Mouse (Mus musculus): ENCODE measurements around the gene Tmem151b. TPM values are rescaled to one million over a fixed set of nuclear protein-coding genes. Genes with fewer than 3 reads are reported as not detected.

Tmem151b gene
- polyA plus RNA-seq, 1 experiment from 2014 or later = 6.3 TPM

DNA sequence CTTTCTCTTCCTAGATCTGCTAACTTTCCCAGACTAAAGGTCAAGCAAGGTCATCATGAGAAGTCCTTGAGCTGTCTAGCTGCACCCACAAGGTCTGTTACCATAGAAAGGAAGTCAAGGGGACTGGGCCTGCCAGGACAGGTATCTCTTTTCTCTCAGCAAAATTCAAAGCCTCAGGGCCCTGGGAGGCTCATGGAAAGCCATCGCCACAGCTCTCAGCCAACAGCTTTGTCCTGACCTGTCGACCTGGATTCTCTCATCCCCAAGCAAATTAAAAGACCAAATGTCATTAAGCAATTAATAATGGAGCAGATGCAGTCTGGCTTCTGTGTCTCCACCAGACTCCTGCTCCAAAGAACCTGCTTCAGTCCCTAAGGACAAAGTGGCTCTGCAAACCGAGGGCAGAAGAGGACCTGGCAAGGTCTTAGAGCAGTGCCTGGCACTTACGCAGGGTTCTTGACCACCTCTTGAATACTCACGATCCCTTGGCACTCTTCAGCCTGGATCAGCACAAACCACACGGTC, 43.5 kb downstream of the Tmem151b start:
- H3K27me3 ChIP-seq (ENCODE audit: poor library complexity, severe bottlenecking) = no peaks in the 10 kb centered on the region; the same call in 1 of the 2 replicates
- peaks cover 28% of the 10 kb centered on the region for H3K36me3 ChIP-seq (replicated peaks)
- 0 out of 2 replicates have a peak overlapping the region, but pooled peaks have one; percentile 96 for H3K27ac ChIP-seq
- no peaks in the 10 kb centered on the region for H3K9me3 ChIP-seq
- no peak for DNase-seq (ENCODE audit: extremely low spot score, low spot score)
- H3K4me3 ChIP-seq = peak overlapping the region; percentile 67
- WGBS = 72% methylated on average over 6 of the region's 6 CpGs
- peaks cover 23% of the 10 kb centered on the region for H3K4me1 ChIP-seq

- no peak overlapping the region for H3K4me3 ChIP-seq
- 68% methylated on average over 5 of the region's 5 CpGs for WGBS
- H3K9me3 ChIP-seq = no peaks in the 10 kb centered on the region
- no peak for DNase-seq (ENCODE audit: extremely low spot score, low spot score)
- H3K4me1 ChIP-seq = peaks cover 26% of the 10 kb centered on the region
- peaks cover 5% of the 10 kb centered on the region for H3K36me3 ChIP-seq (replicated peaks)
- no peak overlapping the region for H3K27ac ChIP-seq
- H3K27me3 ChIP-seq (ENCODE audit: poor library complexity, severe bottlenecking) = no peaks in the 10 kb centered on the region; the same call in 1 of the 2 replicates
Measured at GRCm38 (mm10) chr17:45503301-45503973, 46.0 kb downstream of the Tmem151b start.

- Histone ChIP-seq H3K9me3 (no peaks in the 10 kb centered on the region), H3K27ac (no peak overlapping the region), H3K27me3 (ENCODE audit: poor library complexity, severe bottlenecking) (no peaks in the 10 kb centered on the region; the same call in 1 of the 2 replicates), H3K4me3 (no peak overlapping the region), H3K4me1 (peaks cover 19% of the 10 kb centered on the region), H3K36me3 (replicated peaks) (no peaks in the 10 kb centered on the region)
- no peak for DNase-seq (ENCODE audit: extremely low spot score, low spot score)
- 70% methylated on average over 4 of the region's 4 CpGs for WGBS
Measured at GRCm38 (mm10) chr17:45502324-45502723, 47.2 kb downstream of the Tmem151b start.

GRCm38 (mm10) chr17:45500981-45501380, 48.5 kb downstream of the Tmem151b start:
- no peak overlapping the region for H3K4me3 ChIP-seq
- peaks cover 9% of the 10 kb centered on the region for H3K4me1 ChIP-seq
- no peaks in the 10 kb centered on the region for H3K36me3 ChIP-seq (replicated peaks)
- no peaks in the 10 kb centered on the region for H3K9me3 ChIP-seq
- 50% methylated on average over 4 of the region's 4 CpGs for WGBS
- H3K27me3 ChIP-seq (ENCODE audit: poor library complexity, severe bottlenecking) = no peaks in the 10 kb centered on the region; the same call in 1 of the 2 replicates
- DNase-seq (ENCODE audit: extremely low spot score, low spot score) = no peak
- H3K27ac ChIP-seq = peak overlapping the region; percentile 8; the same call in 1 of the 2 replicates

- H3K4me3 ChIP-seq = no peak overlapping the region
- H3K27me3 ChIP-seq (ENCODE audit: poor library complexity, severe bottlenecking) = no peaks in the 10 kb centered on the region
- 59% methylated on average over 2 of the region's 2 CpGs for WGBS
- no peaks in the 10 kb centered on the region for H3K36me3 ChIP-seq (replicated peaks)
- peaks cover 11% of the 10 kb centered on the region for H3K4me1 ChIP-seq
- H3K27ac ChIP-seq = no peak overlapping the region
- DNase-seq (ENCODE audit: extremely low spot score, low spot score) = no peak
- H3K9me3 ChIP-seq = no peaks in the 10 kb centered on the region
Measured at GRCm38 (mm10) chr17:45499516-45499915, 50.0 kb downstream of the Tmem151b start.

DNA sequence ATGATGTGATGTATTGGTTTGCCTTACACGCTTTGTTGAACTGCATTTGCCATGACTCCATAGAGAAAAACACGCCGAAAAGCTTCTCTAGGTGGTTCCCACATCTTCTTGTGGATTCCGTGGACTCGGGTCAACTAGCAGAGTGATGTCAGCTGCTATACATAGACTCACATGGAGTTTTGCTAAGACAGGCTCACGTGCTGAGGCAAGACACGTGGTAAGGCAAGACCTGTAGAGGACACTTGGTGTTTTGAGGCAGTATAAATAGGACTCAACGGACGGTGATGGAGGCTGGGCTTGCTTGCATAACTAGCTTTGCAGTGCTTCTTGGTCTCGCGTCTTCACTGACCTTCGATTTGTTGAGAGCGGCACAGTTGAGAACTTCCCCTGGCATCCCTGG, 51.1 kb downstream of the Tmem151b start:
- WGBS = 86% methylated on average over 13 of the region's 13 CpGs
- no peak overlapping the region for H3K27ac ChIP-seq
- peaks cover 11% of the 10 kb centered on the region for H3K4me1 ChIP-seq
- H3K36me3 ChIP-seq (replicated peaks) = no peaks in the 10 kb centered on the region
- no peak overlapping the region for H3K4me3 ChIP-seq
- H3K9me3 ChIP-seq = no peaks in the 10 kb centered on the region
- no peaks in the 10 kb centered on the region for H3K27me3 ChIP-seq (ENCODE audit: poor library complexity, severe bottlenecking)
- no peak for DNase-seq (ENCODE audit: extremely low spot score, low spot score)

DNA sequence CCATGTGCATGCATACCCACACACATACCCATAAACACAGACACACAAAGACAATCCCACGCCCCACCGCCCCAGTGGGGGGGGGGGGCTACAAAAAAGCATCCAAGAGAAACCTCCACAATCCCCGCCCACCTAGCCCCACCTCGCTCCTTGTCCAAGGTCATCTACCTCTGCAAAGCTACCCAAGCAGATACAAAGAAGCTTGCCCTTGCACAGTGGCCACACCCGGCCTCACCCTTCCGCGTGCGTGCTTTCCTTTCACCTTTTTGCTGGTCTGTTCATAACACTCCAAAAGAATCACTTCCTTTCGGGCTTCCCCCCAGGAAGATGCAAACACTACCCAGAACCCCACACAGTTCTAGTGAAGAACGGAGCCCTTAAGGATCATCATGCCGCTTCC, 54.1 kb downstream of the Tmem151b start:
- H3K27me3 ChIP-seq (ENCODE audit: poor library complexity, severe bottlenecking) = no peaks in the 10 kb centered on the region
- no peaks in the 10 kb centered on the region for H3K9me3 ChIP-seq
- 0 out of 2 replicates have a peak, but pooled peaks cover 3% of the 10 kb centered on the region for H3K4me1 ChIP-seq
- WGBS = 86% methylated on average over 11 of the region's 11 CpGs
- no peak overlapping the region for H3K4me3 ChIP-seq
- H3K36me3 ChIP-seq (replicated peaks) = no peaks in the 10 kb centered on the region
- no peak overlapping the region for H3K27ac ChIP-seq
- DNase-seq (ENCODE audit: extremely low spot score, low spot score) = no peak

Other genes with a start within 250 kb of the Tmem151b start
- 70.3 and 72.1 TPM in 2 replicates for gene Cdc5l, start 115.9 kb downstream of the Tmem151b start, polyA plus RNA-seq (2016; fragmentation: Nextera tagmentation; extraction: Ambion mirVana)
- 0.48 and 0.50 TPM in 2 replicates for gene Spats1, start 74.3 kb downstream of the Tmem151b start, polyA plus RNA-seq (2016; fragmentation: Nextera tagmentation; extraction: Ambion mirVana)
- 33.9 and 35.1 TPM in 2 replicates for gene Aars2, start 42.8 kb downstream of the Tmem151b start, polyA plus RNA-seq (2016; fragmentation: Nextera tagmentation; extraction: Ambion mirVana)
- gene Tcte1, start 26.2 kb downstream of the Tmem151b start, polyA plus RNA-seq (2016; fragmentation: Nextera tagmentation; extraction: Ambion mirVana) = 1.1 and 1.3 TPM in 2 replicates
- gene Nfkbie, start 6.0 kb upstream of the Tmem151b start, polyA plus RNA-seq (2016; fragmentation: Nextera tagmentation; extraction: Ambion mirVana) = 6.6 and 6.9 TPM in 2 replicates
- gene Slc35b2, start 14.2 kb upstream of the Tmem151b start, polyA plus RNA-seq (2016; fragmentation: Nextera tagmentation; extraction: Ambion mirVana) = 114 and 117 TPM in 2 replicates
- 2,210 and 2,220 TPM in 2 replicates for gene Hsp90ab1, start 23.6 kb upstream of the Tmem151b start, polyA plus RNA-seq (2016; fragmentation: Nextera tagmentation; extraction: Ambion mirVana)
- gene Slc29a1, start 49.9 kb upstream of the Tmem151b start, polyA plus RNA-seq (2016; fragmentation: Nextera tagmentation; extraction: Ambion mirVana) = 70.3 and 76.3 TPM in 2 replicates
- gene Mymx, start 52.4 kb upstream of the Tmem151b start, polyA plus RNA-seq (2016; fragmentation: Nextera tagmentation; extraction: Ambion mirVana) = 0.27 and 0.30 TPM in 2 replicates
- 1.1 and 1.6 TPM in 2 replicates for gene Capn11, start 109.6 kb upstream of the Tmem151b start, polyA plus RNA-seq (2016; fragmentation: Nextera tagmentation; extraction: Ambion mirVana)
- 142 and 151 TPM in 2 replicates for gene Mrpl14, start 136.6 kb upstream of the Tmem151b start, polyA plus RNA-seq (2016; fragmentation: Nextera tagmentation; extraction: Ambion mirVana)
- 46.9 and 49.0 TPM in 2 replicates for gene Tmem63b, start 137.2 kb upstream of the Tmem151b start, polyA plus RNA-seq (2016; fragmentation: Nextera tagmentation; extraction: Ambion mirVana)
- gene 1600014C23Rik, start 184.2 kb upstream of the Tmem151b start, polyA plus RNA-seq (2016; fragmentation: Nextera tagmentation; extraction: Ambion mirVana) = 0.79 TPM in 1 of 2 replicates, not detected in the other